Mouse (Mus musculus) fibroblast of lung, adult 2 months (primary cell): ENCODE measurements around the gene Mid1.
"Not testable (repeated sequence)": the region's sequence is repeated elsewhere in the genome, so short reads cannot be mapped to it uniquely, and the experiment has no call there.

Experiments used
- DNase-seq: peaks from one replicate; pipeline ENCODE4 v3.0.0-alpha.2; 2011; ENCODE audit warnings: low read depth

Gene Mid1

DNA sequence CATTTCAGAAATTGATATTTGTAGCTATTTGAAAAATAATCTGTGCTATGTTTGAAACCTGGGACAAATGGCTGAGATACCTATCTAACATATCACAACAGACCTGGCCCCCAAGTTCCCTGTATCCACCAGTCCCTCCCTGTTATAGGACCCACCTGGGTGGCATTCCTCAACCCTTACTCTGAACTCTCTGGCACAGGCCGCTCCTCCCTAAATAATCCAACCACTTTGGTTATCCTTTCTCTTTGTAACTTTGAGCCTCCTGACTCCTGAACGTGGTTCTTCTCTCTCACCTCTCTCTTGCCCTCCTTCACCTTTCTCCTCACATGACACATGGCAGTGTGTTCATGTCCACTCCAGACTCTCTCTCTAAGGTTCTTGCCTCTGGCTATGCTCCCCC lies 287.1 kb downstream of the Mid1 start:
- not testable (repeated sequence) for DNase-seq

DNA sequence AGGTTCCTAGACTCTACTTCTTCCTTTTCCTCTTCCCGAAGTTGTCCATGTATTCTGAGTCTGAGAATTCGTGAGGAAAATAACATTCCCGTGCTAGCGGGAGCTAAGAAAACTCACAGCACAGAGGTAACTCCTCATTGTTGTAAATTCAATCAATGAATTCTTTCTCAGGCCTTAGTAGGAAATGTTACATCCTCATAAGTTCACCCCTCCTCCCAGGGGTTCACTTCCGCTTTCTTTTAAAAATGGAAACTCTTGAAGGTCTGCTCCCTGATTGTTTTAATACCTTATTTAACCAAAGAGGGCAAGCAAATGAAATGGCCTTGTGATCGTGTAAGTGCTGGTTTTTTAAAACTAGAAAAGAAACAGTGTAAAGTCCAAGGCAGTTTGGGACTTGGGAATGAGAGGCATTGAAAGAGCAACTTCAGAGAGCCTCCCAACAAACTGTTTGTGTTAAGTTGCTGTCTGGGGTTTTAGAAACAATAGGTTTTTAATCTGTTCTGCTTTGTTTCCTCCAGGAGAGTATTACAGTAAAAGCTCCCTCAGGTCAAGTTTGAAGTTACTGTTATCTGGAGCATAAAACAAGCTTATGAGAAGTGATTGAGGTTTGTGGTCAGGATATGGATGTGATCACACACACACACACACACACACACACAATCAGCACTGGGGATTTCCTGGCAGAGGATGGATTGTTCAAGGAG lies 287.9 kb downstream of the Mid1 start:
- not testable (repeated sequence) for DNase-seq

- not testable (repeated sequence) for DNase-seq
Observed at GRCm38 (mm10) chrX:169973806-169974205, 288.8 kb downstream of the Mid1 start.

GRCm38 (mm10) chrX:169974456-169974855 lies 289.5 kb downstream of the Mid1 start:
- not testable (repeated sequence) for DNase-seq

DNA sequence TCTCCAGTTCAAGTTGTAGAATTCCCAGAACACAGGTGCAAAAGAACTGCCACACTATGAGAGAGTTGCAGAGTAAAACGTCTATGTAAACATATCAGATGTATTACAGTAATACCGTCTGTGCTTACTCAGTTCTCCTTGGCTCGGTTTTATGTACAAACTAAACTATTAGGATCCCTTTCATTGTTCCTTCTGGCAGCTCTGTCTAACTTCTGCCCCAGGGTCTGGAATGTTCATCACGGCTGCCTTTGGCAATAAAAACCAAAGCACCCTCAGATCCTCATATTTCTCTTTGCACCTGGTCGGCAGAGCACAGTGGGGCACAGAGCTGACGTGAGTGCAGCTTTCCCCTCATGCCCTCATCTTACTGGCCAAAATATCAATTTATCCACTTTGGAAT lies 290.0 kb downstream of the Mid1 start:
- not testable (repeated sequence) for DNase-seq

DNA sequence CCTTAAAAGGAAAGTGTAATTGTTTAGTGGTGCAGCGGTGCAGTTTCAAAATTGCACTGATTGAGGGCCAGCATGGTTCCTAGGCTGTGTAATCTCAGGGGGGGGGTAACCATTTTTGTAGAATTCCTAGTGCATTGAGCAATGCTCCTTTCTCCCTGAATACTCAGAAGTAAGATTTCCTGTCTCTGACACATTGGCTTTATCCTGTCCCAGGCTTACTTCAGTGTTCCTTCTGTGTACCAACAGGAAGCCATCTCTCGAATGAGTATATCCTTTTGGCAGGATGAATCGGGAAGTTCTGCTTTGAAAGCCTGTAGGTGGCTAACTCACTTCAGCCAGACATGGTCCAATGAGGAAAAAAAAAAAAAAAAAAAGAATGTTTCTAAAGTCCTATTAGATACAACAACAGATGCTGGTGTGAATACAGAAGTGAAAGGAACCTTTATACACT lies 290.7 kb downstream of the Mid1 start:
- peak; percentile 87 for DNase-seq

- DNase-seq, result not testable (repeated sequence)
Observed at GRCm38 (mm10) chrX:169976340-169976739, 291.3 kb downstream of the Mid1 start.

DNA sequence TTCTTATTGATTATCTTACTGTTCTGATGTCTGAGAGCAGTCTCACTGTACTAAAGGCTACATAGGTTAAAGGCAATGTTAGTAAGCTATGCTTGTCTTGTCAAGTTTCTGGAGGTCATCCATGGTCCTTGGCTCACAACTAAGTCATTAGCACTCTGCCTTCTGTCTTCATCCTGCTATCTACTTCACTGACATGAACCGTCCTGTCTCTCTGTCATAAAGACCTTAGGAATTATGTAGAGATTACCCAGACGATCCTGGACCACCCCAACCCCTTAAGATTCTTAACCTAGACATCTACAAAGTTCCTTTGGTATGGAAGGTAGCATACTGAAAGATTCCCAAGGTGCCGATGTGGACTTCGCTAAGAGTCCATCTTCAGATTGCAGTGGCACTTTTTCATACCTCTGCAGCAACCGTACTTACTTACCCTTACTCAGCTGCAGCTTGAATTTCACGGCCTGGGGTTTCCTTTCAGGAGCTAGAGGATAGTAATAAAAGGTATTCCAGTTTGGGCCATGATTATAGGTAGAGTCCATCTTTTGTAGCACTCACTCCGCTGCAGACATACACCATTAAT lies 292.9 kb downstream of the Mid1 start:
- DNase-seq, result not testable (repeated sequence)

DNA sequence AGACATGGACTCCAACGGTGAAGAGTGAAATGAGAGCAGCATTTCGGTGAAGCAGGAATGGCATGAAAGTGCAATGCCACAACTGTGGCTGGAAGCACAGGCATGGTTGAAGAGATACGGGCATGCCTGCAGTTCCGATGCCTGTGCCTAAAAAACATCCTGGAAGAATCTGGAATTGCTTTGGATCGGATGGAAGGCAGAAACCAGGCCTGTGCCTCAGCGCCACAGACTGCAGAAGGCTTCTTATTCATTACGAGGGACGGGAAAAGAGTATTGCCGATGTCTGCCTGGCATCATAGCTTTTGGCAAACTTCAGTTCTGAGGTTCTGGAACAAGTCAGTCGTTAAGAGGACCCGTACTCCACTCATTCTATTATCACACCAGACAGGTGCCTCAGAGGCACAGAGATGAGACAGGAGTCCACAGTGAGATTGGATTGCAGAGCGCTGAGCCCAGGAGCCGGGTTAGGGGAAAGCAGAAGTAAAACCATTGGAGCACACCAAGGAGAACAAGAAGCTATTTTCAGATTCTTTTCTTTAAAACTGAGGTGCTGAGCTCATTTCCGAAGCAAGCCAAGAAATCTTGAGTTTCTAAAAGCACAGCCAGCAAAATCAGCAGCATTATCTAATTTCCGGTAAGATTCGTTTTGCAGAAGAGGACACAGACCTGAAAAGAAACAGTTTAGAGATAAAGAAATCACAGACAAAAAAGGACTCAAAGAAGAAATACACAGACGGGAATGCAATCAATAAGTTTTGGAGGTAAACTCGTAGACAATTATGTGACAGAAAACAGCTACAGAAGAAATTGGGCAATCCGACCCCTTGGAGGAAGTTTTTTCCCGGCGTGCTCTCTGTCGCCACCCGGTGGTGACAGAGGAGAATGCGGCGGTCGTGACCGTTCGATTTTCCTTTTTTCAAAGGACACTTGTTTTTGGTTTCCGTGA lies 293.7 kb downstream of the Mid1 start:
- peak; percentile 89 for DNase-seq

- not testable (repeated sequence) for DNase-seq
Observed at GRCm38 (mm10) chrX:169979461-169980202, 294.6 kb downstream of the Mid1 start.

DNA sequence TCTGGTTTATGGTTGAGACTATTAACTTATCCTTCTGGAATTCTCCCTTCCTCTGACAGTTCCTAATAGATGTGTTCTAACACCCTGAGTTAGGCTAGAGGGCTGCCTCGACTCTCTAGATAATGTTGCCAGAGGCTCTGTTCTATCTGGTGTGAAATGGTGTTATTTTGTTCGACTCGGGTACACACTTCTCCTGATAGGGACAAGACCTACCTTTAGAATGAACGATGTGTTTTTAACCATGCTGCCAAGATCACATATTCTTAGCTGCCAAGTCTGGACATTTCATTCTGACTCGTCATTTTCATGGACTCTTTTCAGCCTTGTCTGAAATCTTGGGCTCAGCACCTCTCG lies 295.2 kb downstream of the Mid1 start:
- DNase-seq, result not testable (repeated sequence)

DNA sequence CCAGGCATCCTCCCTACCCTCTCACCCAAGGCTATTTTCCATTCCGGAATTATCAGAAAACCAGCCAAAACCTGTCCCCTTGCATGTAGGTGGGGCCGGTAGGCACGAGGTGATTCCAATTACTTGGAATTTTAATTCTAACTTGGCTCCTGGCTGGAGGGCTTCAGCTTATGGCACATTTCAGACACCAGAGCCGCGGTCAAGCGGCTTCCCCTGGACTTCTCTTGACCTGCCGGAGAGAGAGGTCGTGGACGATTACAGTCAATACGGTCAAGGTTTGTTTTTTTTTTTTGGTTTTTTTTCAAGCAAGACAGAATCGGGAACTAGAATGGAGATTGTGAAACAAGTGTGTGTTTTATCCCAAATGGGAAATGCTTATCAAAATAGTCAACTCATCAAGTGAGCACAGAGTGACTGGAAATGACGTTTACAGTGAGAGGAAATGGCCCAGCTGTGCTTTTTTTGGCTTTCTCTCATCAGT lies 295.9 kb downstream of the Mid1 start:
- DNase-seq, result no peak

DNA sequence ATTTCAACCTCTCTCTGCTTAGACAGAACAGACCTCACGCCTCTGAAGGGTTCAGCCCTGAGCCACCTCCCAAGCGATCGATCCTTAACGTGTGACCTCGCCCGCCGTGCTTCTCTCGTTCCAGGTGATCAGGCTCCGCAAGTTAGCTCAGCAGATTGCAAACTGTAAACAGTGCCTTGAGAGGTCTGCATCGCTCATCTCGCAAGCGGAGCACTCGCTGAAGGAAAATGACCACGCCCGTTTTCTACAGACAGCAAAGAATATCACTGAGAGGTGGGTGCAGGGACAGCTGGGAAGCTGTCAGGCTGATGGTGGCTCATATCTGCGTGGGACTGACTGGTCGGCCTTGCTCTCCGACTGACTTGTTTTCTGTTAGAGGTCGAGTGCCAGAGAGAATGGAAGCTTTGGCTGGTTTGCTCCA lies 296.8 kb downstream of the Mid1 start:
- not testable (repeated sequence) for DNase-seq

DNA sequence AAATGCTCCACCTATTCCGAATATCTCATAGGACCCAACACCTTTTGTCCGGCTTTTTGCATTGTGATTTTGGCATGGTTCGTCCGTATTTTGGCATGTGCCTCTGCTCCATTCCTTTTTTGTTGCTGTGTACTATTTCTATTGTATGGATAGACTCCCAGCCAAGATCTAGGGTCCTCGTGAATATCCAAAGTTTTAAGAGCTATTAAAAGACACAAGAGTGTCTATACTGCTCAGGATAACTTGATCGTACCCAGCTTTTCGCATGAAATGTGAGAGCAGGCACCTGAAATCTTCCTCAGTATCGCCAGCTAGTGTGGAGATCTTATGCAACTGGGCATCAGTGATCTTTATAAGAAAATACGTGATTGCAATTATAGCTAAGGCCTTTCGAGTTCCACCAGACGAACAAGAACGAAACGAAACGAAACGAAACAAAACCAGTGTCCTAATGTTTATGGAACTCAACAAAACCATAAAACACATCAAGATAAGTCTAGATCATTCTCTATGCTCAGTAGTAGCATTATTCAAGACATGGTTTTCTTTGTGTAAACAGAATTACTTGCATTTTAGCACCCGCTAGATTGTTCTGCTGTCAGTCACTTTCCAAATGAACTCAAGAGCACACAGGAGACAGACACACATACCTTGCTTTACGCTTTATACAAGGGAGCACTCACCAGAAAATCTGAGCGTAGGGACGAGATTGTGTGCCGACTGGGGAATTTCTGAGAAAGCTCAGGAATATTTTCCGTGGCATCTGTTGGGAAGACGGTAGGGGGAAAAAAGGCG lies 297.8 kb downstream of the Mid1 start:
- DNase-seq, result not testable (repeated sequence)

GRCm38 (mm10) chrX:169983401-169984165 lies 298.6 kb downstream of the Mid1 start:
- DNase-seq, result not testable (repeated sequence)

GRCm38 (mm10) chrX:169984331-169984730 lies 299.3 kb downstream of the Mid1 start:
- not testable (repeated sequence) for DNase-seq

GRCm38 (mm10) chrX:169984853-169985252 lies 299.9 kb downstream of the Mid1 start:
- DNase-seq, result not testable (repeated sequence)

GRCm38 (mm10) chrX:169985796-169986195 lies 300.8 kb downstream of the Mid1 start:
- not testable (repeated sequence) for DNase-seq

GRCm38 (mm10) chrX:169986519-169987367 lies 301.7 kb downstream of the Mid1 start:
- peak; percentile 91 for DNase-seq
